Mouse (Mus musculus) inflammation-experienced regulatory T-cells, adult 6 months (primary cell): ENCODE measurements around the gene Fto. TPM values are rescaled to one million over a fixed set of nuclear protein-coding genes. Genes with fewer than 3 reads are reported as not detected.
A peak's percentile ranks its signal among the peaks of the same experiment; 100 is the strongest.

Experiments
- ATAC-seq: one replicate; pipeline ENCODE4 v1.8.0; 2017
- polyA plus RNA-seq, 3 experiments: library from polyadenylated mRNA; unstranded; fragments of 100-300 nt; shearing (Covaris generic); gene quantifications; one replicate each; pipeline ENCODE4 v1.2.1; 2017

The Fto gene
- polyA plus RNA-seq = 100 to 1,000 TPM in 1 of 3 experiments, 10 to 100 TPM in 2; 41.0 to 102 (median 94.5) TPM

GRCm38 (mm10) chr8:91312835-91313832 lies at the start of gene Fto, which contains the start of gene Rpgrip1l:
Gene Fto, plus strand, starts transcription at chr8:91313525.
Gene Rpgrip1l, minus strand, starts transcription at chr8:91313262.
- peak; percentile 97 for ATAC-seq

- ATAC-seq = no peak
These were observed 49.4 kb upstream of the Fto start for GRCm38 (mm10) chr8:91263939-91264338.

- ATAC-seq = no peak
These were observed 48.8 kb upstream of the Fto start for GRCm38 (mm10) chr8:91264564-91264963.

GRCm38 (mm10) chr8:91269374-91269958 lies 43.9 kb upstream of the Fto start:
- no peak for ATAC-seq

GRCm38 (mm10) chr8:91273493-91273892 lies 39.8 kb upstream of the Fto start:
- ATAC-seq = no peak

GRCm38 (mm10) chr8:91276337-91276736 lies 37.0 kb upstream of the Fto start:
- ATAC-seq = no peak

GRCm38 (mm10) chr8:91278060-91278459 lies 35.3 kb upstream of the Fto start:
- ATAC-seq = no peak

- no peak for ATAC-seq
These were observed 32.7 kb upstream of the Fto start for GRCm38 (mm10) chr8:91280467-91281212.

GRCm38 (mm10) chr8:91281545-91281944 lies 31.8 kb upstream of the Fto start:
- ATAC-seq = no peak

GRCm38 (mm10) chr8:91282655-91283054 lies 30.7 kb upstream of the Fto start:
- no peak for ATAC-seq

GRCm38 (mm10) chr8:91283815-91284214 lies 29.5 kb upstream of the Fto start:
- no peak for ATAC-seq

GRCm38 (mm10) chr8:91286237-91286636 lies 27.1 kb upstream of the Fto start:
- ATAC-seq = no peak

GRCm38 (mm10) chr8:91290576-91290975 lies 22.7 kb upstream of the Fto start:
- no peak for ATAC-seq

GRCm38 (mm10) chr8:91295786-91296185 lies 17.5 kb upstream of the Fto start:
- ATAC-seq = no peak

GRCm38 (mm10) chr8:91298672-91299071 lies 14.7 kb upstream of the Fto start:
- ATAC-seq = no peak

GRCm38 (mm10) chr8:91304481-91305386 lies 8.6 kb upstream of the Fto start:
- ATAC-seq = no peak

GRCm38 (mm10) chr8:91312342-91312741 lies 983 bp upstream of the Fto start:
- no peak for ATAC-seq

- ATAC-seq = no peak
These were observed 4.4 kb downstream of the Fto start for GRCm38 (mm10) chr8:91317567-91318227.

- no peak for ATAC-seq
These were observed 5.8 kb downstream of the Fto start for GRCm38 (mm10) chr8:91318938-91319729.

GRCm38 (mm10) chr8:91323511-91323910 lies 10.2 kb downstream of the Fto start:
- ATAC-seq = no peak
